Mouse (Mus musculus) forebrain, postnatal 0 days (tissue): ENCODE results near the gene Pdia2. TPM values are rescaled to one million over a fixed set of nuclear protein-coding genes. Genes with fewer than 3 reads are reported as not detected.
A peak's percentile ranks its signal among the peaks of the same experiment; 100 is the strongest.

Source experiments
- ATAC-seq: fragments of 200-750 bp; cut with Nextera tagmentation; 2 replicates; pipeline ENCODE4 v1.8.0; 2017; ENCODE audit warnings: mild to moderate bottlenecking, moderate library complexity
- DNase-seq: peaks from one replicate; pipeline ENCODE4 v3.0.0-alpha.2; 2015
- H3K27ac ChIP-seq: fragments of 300-500 bp; sonication (generic); 2 replicates; pipeline ENCODE4 v1.5.1; 2014; ENCODE audit warnings: low read depth, mild to moderate bottlenecking, antibody characterized with exemption, low read length, moderate library complexity, mixed read lengths
- H3K27me3 ChIP-seq: fragments of 300-500 bp; sonication (generic); 2 replicates; pipeline ENCODE4 v1.6.1; 2014; ENCODE audit warnings: mild to moderate bottlenecking, low read length, mixed read lengths; ENCODE audit not compliant: insufficient read depth
- H3K36me3 ChIP-seq: fragments of 300-500 bp; sonication (generic); 2 replicates; pipeline ENCODE4 v1.6.1; 2014; ENCODE audit warnings: mild to moderate bottlenecking, moderate library complexity; ENCODE audit not compliant: insufficient read depth
- H3K4me1 ChIP-seq: fragments of 300-500 bp; sonication (generic); 2 replicates; pipeline ENCODE4 v1.6.1; 2014; ENCODE audit warnings: antibody characterized with exemption; ENCODE audit not compliant: insufficient read depth
- H3K4me2 ChIP-seq: fragments of 300-500 bp; sonication (generic); 2 replicates; pipeline ENCODE4 v1.6.1; 2014; ENCODE audit warnings: low read depth, mild to moderate bottlenecking, moderate library complexity
- H3K4me3 ChIP-seq: fragments of 300-500 bp; sonication (generic); 2 replicates; pipeline ENCODE4 v1.5.1; 2014; ENCODE audit warnings: low read depth, low read length, mixed read lengths
- H3K9ac ChIP-seq: fragments of 300-500 bp; sonication (generic); 2 replicates; pipeline ENCODE4 v1.6.1; 2014; ENCODE audit warnings: mild to moderate bottlenecking
- H3K9me3 ChIP-seq: fragments of 300-500 bp; sonication (generic); 2 replicates; pipeline ENCODE4 v1.6.1; 2016; ENCODE audit warnings: low read length
- CTCF ChIP-seq: sonication (generic); IDR thresholded peaks from 2 replicates; pipeline ENCODE4 v1.5.1; 2016; ENCODE audit warnings: antibody characterized with exemption, control low read depth, low read depth
- WGBS: fragments of 180-500 bp; shearing (Covaris S2); extraction: QIAGEN DNeasy Blood & Tissue Kit; methylation state at CpG from one replicate; pipeline ENCODE4 v1.1.7; 2014; 5-methylcytosine and 5-hydroxymethylcytosine counted together
- polyA plus RNA-seq: library from polyadenylated mRNA; unstranded; fragments of >200 nt; fragmentation: Nextera tagmentation; extraction: Ambion mirVana; gene quantifications from 2 replicates; pipeline ENCODE4 v1.2.1, GENCODE M21; 2015
- total RNA-seq: library from RNA; depleted of rRNA; stranded (reverse); fragments of >200 nt; gene quantifications from 2 replicates; pipeline ENCODE4 v1.2.3, GENCODE M21; 2014; rRNA removed

Gene Pdia2
- total RNA-seq (not detected in 2 replicates), polyA plus RNA-seq (not detected in 2 replicates)

GRCm38 (mm10) chr17:26198892-26199291 lies at the start of gene Pdia2:
Gene Pdia2, minus strand, starts transcription at chr17:26199087.
- WGBS: 80% methylated on average over 4 of the region's 4 CpGs
- H3K4me1 ChIP-seq: peaks cover 12% of the 10 kb centered on the region

GRCm38 (mm10) chr17:26244101-26244841 lies 45.4 kb upstream of the Pdia2 start, which contains the start of gene Fam234a:
Gene Fam234a, minus strand, starts transcription at chr17:26244242.
- 0 out of 2 replicates have a peak, but pooled peaks have one; percentile 18 for TF ChIP-seq CTCF
- Histone ChIP-seq H3K9me3 (no peaks in the 10 kb centered on the region), H3K36me3 (no peaks in the 10 kb centered on the region), H3K27ac (peak within 1 kb of the TSS; percentile 79), H3K4me1 (no peaks in the 10 kb centered on the region), H3K27me3 (no peaks in the 10 kb centered on the region), H3K4me2 (peak within 1 kb of the TSS; percentile 73), H3K4me3 (peak within 1 kb of the TSS; percentile 63), H3K9ac (peak within 1 kb of the TSS; percentile 61)
- 6% methylated on average over 30 of the region's 33 CpGs for WGBS
- peak; percentile 96 for DNase-seq
- peak; percentile 97 for ATAC-seq

More at GRCm38 (mm10) chr17:26198892-26199291, at the start of gene Pdia2:
- Histone ChIP-seq H3K4me3 (no peak within 1 kb of the TSS), H3K9ac (no peak within 1 kb of the TSS), H3K27me3 (peaks cover 19% of the 10 kb centered on the region), H3K36me3 (peaks cover 39% of the 10 kb centered on the region), H3K4me2 (peak within 1 kb of the TSS; percentile 94), H3K27ac (no peak within 1 kb of the TSS), H3K9me3 (no peaks in the 10 kb centered on the region)
- TF ChIP-seq CTCF: no peak
- DNase-seq: no peak
- no peak for ATAC-seq

DNA sequence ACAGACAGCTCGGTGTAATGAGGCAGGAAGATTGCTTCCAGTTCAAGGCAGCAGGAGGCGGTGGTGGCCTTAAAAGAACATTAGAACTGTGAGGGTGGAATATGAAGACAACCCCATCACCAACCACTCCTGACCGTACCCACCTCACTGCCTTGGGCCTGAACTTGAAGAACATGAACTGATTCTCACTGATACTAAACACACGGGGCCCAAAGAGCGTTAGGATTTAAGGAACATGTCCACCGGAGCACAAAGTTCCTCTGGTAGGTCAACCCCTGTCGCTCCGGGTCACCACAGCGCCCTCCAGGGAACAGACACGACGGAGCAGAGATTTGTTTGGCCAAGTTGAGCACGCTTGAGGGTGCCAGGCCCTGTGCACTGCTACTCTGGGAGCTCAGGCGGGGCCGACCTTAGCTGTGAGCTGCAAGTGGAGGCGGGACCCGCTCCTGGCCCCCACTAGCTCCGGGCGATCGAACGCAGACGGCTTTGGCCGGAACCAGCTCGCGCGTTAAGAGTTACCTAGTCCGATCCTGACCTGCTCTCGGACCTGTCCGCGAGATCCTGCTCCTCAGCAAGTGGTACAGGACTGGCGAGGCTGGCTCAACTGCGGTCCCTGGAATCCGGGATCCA lies 44.7 kb upstream of the Pdia2 start:
- Histone ChIP-seq H3K9ac (peak overlapping the region; percentile 61), H3K4me3 (peak overlapping the region; percentile 63), H3K4me2 (peak overlapping the region; percentile 73), H3K27me3 (no peaks in the 10 kb centered on the region), H3K9me3 (no peaks in the 10 kb centered on the region), H3K4me1 (no peaks in the 10 kb centered on the region), H3K36me3 (no peaks in the 10 kb centered on the region), H3K27ac (peak overlapping the region; percentile 79)
- peak; percentile 79 for ATAC-seq
- peak; percentile 52; the same call in 1 of the 2 replicates for TF ChIP-seq CTCF
- under 1% methylated on average over 32 of the region's 32 CpGs for WGBS
- peak; percentile 64 for DNase-seq

DNA sequence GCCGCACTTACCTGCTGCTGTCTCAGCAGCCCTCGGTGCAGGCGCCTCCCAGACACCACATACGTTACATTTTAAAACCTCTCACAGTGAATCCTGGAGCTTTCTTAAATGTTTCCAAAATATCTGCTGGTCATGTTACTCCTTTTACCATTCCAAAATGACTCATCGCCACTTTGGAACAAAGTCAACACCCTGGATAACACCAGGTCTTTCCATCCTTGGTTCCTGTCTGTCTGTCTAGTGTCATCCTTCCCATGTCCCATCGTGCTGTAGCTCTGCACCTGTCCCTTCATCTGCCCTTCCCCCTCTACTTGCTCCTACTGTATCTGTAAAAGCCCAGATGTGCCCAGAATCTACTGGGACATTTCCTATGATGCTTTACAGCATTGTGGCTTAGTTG lies 42.1 kb upstream of the Pdia2 start:
- no peak overlapping the region for H3K27ac ChIP-seq
- no peak overlapping the region for H3K4me3 ChIP-seq
- no peak overlapping the region for H3K9ac ChIP-seq
- H3K9me3 ChIP-seq: no peaks in the 10 kb centered on the region
- H3K4me2 ChIP-seq: no peak overlapping the region
- WGBS: 82% methylated on average over 6 of the region's 6 CpGs
- H3K4me1 ChIP-seq: no peaks in the 10 kb centered on the region
- no peak for TF ChIP-seq CTCF
- no peak for ATAC-seq
- H3K27me3 ChIP-seq: no peaks in the 10 kb centered on the region
- no peak for DNase-seq
- no peaks in the 10 kb centered on the region for H3K36me3 ChIP-seq

- DNase-seq (no peak), ATAC-seq (no peak)
- Histone ChIP-seq H3K4me2 (no peak overlapping the region), H3K4me3 (no peak overlapping the region), H3K27ac (no peak overlapping the region), H3K36me3 (no peaks in the 10 kb centered on the region), H3K4me1 (no peaks in the 10 kb centered on the region), H3K27me3 (no peaks in the 10 kb centered on the region), H3K9ac (no peak overlapping the region), H3K9me3 (no peaks in the 10 kb centered on the region)
- TF ChIP-seq CTCF: no peak
- WGBS: 90% methylated on average over 6 of the region's 6 CpGs
Measured at GRCm38 (mm10) chr17:26240120-26240790, 41.4 kb upstream of the Pdia2 start.

DNA sequence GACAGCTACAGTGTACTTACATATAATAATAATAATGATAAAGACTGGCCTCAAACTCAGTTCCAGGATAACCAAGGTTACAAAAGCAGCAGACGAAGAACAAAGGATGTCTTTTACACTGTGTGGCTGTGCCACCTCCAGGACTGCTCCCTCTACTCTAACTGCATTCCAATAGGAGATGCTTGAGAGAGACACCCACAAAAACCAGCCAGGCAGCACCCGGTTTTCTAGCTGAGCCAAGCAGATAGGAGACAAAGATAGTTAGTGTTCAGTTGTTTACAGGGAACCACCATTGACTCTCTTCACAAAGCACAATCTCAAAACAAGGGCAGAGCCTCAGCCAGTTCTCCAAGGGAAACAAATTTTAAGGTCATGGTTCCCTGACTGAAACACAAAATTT lies 40.7 kb upstream of the Pdia2 start:
- ATAC-seq: no peak
- Histone ChIP-seq H3K4me2 (no peak overlapping the region), H3K27me3 (no peaks in the 10 kb centered on the region), H3K27ac (no peak overlapping the region), H3K36me3 (no peaks in the 10 kb centered on the region), H3K9ac (no peak overlapping the region), H3K9me3 (no peaks in the 10 kb centered on the region), H3K4me3 (no peak overlapping the region), H3K4me1 (no peaks in the 10 kb centered on the region)
- no peak for TF ChIP-seq CTCF
- WGBS: 65% methylated on average over 2 of the region's 2 CpGs
- DNase-seq: no peak
